Mouse (Mus musculus): ENCODE measurements at regions not wholly inside any gene's neighbourhood (a gene's known extent, or its start where the extent isn't known, plus 50 kb on each side); places are given as distances from the start of the nearest gene placed in this dataset.

DNA sequence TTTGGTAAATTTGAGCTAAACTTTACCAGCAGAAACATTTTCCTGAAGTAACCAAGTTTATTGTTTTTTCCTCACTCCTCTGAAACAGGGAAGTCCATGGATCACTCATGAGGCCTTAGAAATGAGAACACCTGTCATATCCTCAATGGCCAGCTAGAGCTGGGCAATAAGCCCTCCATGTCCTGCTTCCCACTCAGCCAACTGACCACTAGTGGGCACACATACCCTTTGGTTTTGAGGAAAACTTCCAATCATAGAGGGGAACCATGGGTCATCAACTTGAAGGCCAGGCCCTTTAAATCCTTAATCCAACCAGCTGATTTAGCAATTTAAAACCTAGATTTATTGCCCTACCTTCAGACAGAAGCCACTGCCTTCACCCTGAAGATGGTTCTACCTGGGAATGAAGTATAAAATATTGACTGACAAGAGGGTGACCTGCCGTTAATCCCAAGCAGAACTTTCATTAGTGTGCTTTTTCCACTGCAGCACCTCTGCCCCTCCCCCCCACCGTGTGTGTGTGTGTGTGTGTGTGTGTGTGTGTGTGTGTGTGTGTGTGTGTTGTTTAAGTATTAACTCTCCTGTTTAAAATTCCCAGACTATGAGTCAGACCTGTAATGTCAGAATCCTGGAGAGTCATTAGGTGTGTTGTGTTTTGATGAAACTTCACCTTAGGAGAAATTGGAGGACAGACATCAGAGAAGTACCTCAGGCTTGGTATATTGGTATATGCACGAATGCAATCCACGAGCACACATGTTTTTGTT, 312.3 kb downstream of the Hdgfl1 start:
- TF ChIP-seq CTCF (conservative IDR thresholded peaks at IDR 0.05; ENCODE audit: low read length), result no peak
- no peak for TF ChIP-seq NANOG (IDR thresholded peaks at IDR 0.05; ENCODE audit: borderline replicate concordance, low read length)
